Mouse (Mus musculus) adrenal gland, adult 8-10 months (tissue): ENCODE data around the gene Nucb1. TPM values are rescaled to one million over a fixed set of nuclear protein-coding genes. Genes with fewer than 3 reads are reported as not detected.
A peak's percentile ranks its signal among the peaks of the same experiment; 100 is the strongest.
"Not testable (repeated sequence)": the region's sequence is repeated elsewhere in the genome, so short reads cannot be mapped to it uniquely, and the experiment has no call there.

Experiments used
- DNase-seq: peaks from one replicate; pipeline ENCODE4 v3.0.0; 2022
- total RNA-seq, 4 experiments: library from RNA; stranded (reverse); gene quantifications; 2 replicates each; pipeline ENCODE4 v1.2.4; 2022

Gene Nucb1
- total RNA-seq = 100 to 1,000 TPM; 291 to 305 (median 294) TPM

DNA sequence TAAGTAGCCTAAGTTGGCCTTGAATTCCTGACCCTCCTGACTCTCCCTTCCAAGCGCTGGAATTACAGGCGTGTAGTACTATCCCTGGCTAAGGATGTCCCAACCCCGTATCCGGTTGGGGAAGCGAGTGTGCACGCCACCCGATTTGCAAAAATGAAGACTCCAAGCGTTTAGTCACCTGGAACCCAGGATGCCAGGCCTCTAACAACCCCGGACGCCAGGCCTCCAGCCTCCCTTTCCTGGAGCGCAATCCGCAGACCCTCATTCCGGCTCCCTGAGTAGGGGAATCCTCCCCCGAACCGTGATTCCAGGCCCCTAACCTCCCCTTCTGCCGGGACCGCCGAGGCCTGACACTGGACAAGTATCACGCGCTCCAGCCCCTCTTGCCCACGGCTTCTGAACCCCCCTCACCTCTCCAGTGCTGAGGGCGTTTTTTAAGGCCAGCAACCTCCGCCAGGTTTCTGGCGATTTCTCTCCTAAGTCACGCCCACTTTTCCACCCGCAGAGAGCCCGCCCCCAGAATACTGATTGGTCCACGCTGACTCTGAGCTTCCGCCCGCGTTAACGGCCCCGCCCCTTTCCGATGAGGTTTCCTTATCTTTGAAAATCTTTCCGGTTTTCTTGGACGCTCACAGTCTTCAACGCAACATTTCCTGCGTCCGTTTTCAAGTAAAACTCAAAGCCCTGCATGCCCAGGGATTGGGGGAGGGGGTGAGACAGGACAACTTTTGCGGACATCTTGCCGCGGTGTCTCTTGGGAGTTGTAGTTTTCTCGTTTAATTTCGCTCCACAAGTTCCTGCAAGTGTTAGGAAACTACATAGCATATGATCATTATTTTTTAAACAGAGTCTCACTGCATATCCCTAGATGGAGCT, at the start of gene Nucb1:
TSS of gene Nucb1 (minus strand) at position 495 of the 876 bp plus-strand sequence.
- peak; percentile 93 for DNase-seq

DNA sequence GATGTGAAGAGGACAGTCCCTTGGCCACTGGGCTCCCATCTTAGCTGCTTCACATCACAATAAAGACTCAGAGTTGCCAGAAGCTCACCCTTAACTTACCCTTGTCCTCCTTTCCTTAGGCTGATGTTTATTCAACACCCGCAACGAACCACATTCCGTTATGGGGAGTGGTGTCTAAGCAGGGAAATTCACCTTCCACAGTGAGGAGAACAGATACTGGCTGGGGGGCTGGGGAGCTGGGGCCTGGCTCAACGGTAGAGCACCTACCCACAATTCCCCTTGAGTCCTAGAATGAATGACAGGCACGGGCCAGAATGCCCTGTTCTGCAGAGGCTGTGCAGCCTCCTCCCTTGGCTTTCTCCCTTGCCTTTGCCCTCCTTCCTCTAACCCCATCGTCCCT, 48.7 kb upstream of the Nucb1 start:
- DNase-seq = no peak

DNA sequence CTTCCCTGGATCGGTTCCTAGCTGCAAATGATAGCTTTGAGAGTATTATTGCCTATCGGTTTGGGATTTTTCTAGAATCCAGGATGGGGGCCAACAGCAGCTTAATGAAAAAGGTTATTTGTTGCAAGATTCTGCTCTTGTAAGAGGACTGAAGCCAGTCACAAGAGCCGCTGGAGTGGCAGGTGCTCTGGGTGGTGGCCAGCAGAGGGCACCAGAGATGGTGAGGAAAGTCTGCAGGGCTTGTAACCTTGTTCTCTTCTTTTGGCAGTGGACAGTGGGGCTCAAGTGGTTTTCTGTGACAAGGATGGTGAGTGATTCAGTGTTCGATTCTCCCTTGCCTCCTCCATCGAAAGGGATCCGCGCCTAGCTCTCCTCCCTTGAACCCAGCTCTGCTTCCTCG, 45.6 kb upstream of the Nucb1 start:
- peak; percentile 74 for DNase-seq

DNA sequence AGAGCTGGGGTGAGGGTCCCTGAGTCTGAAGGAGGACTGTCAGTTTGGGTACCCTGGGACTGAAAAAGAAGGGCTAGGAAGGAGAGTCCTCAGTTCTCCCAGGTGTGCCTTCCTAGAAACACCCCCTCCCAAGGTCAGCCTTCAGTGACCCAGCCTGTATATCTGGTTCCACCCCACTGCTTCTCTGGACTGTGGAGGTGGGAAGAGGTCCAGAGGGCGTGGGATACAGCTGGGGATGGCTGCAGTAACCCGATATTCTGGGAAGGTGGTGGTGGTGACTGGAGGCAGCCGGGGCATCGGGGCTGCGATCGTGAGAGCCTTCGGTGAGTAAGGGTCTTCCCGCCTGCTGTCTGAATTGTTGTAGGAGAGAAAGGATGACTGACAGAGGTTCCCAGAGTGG, 44.5 kb upstream of the Nucb1 start, which contains the start of gene Hsd17b14:
TSS of gene Hsd17b14 (plus strand) at position 150 of the 400 bp plus-strand sequence.
- DNase-seq = no peak

DNA sequence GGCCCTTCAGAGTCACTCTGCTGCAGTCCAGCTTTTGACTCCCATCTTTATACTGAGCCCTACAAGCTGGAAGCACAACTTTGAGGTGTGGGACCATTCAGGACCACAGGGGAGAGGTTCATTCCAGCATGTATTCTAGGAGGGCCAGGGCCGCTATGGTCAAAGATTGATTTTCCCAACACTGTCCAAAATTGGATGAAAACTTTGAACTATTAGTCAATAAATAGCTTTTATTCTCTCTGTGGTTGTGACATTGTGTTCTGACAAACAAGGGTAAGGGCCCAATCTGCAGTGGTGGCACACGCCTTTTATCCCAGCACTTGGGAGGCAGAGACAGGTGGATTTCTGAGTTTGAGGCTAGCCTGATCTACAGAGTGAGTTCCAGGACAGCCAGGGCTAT, 43.8 kb upstream of the Nucb1 start:
- DNase-seq = no peak

DNA sequence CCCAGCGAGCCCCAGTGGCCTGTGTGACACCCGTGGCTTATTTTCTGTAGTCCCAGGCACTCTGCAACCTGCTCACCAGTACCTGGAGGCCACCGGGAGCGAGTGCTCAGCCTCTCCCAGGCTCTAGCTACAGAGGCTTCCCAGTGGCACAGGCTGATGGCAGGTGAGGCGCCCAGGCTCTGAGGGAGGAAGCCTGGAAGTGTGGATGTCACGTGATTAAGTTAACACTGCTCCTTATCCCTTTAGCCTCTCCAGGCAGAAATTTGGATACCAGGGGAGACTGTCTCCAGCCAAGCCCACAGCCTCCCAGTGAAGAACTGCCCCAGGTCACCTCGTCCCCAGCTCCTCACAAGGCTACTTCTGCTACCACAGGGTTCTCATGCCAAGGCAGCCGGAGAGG, 43.3 kb upstream of the Nucb1 start:
- DNase-seq = no peak

DNA sequence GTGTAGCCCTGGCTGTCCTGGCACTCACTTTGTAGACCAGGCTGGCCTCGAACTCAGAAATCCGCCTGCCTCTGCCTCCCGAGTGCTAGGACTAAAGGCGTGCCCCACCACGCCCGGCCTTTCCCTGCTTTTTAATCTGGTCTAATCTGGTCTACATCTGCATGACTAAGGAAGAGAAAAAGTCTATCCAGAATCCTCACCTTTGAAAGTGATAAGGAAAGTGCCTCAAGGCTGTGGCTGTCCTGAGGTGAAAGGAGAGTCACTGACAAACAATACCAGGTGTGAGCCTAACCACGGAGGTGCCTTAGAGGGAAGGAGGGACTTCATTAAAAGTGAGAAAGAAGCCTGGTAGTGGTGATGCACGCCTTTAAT, 41.3 kb upstream of the Nucb1 start:
- no peak for DNase-seq

DNA sequence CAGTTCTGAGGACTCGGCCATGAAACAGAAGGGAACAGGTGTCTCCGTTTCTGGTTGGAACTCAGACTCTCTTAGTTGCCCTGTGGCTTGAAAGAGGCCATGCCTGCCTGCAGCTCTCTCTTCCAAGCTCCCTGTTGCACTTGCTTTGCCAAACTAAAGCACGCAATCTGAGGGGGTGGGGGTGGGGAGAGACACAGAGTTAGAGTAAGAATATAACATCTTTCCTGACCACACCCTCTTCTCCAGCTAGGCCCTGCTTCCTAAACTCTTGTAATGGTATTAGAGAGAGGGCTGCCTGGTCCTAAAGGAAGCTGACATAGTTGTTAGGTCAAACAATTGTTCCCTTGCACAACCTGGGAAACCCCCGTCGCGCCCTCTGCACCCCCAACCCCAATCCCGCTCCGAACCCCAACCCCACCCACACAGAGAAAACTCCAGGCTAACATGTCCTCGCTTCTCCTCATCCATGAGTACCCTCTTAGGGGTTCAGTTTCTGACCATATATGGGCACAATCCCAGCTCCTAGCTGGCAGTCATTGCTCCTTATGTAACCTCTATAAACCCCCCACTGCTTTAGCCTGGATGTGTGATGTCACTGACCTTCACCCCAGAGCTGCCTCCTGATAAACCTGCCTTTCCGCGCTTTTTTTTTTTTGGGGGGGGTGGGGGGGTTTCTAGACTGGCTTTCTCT, 40.8 kb upstream of the Nucb1 start:
- no peak for DNase-seq

DNA sequence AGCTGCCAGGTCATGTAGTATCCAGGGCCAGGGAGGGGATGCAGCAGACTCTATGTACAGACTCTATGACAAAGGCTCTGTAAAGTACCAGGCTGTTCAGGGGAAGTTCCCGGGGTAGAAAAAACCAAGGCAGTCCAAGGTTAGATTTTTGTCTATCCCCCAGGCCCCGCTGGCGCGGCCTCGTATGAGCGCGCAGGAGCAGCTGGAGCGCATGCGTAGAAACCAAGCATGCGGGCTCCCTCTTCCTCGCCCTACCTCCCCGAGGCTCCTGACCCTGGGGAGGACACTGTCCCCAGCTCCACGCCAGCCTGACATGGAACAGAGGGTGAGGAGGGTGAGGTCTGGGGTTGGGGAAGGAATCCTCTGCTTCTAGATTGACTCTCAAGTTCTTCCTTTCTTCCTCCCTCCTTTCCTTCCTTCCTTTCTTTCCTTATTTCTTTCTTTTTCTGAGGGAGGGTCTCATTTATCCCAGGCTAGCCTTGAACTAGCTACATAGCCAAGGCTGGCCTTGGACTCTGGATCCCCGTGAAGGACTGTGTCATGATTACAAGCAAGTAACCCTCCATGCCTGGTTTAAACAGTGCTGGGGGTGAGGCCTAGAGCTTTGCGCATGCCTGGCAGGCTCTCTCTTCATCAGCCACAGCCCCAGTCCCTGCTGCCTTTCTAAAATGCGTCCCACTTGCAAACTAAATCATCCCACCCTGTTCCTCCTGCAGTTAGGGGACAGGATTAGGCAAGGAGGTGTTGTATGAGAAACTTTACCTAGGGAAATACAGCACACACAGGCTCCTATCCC, 39.6 kb upstream of the Nucb1 start:
- DNase-seq = no peak

DNA sequence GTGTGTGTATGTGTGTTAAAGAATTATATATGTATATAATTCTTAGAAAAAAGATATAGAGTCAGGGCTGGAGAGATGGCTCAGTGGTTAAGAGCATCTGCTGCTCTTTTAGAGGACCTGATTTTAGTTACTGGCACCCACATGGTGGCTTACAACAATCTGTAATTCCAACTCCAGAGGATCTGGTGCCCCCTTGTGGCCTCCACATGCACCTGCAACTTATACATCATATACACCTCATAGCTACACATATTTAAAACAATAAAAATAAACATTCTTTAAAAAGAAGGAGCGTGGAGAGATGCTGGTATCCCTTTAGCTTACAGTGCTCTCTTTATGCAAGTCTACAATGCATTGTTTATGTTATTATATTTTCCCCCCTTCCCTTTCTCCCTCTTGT, 34.3 kb upstream of the Nucb1 start:
- no peak for DNase-seq

DNA sequence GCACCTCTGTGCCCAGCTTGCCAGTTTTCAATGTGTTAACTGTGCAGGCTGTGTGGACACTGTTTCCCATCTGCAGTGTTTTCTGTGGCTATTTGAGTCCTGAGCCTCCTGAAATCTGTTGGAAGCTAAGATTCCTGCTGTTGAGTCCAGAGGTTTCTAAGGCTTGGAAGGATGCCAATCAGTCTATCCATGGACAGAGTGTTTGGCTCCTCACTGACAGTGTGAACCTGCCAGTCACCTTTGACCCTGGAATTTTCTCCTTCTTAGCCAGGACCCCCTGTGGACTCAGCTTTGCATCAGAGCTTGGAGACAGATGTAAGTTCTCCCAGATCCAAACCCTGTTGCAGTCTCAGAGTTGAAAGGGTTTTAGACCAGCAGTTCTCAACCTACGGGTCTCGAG, 30.0 kb upstream of the Nucb1 start:
- DNase-seq = no peak

DNA sequence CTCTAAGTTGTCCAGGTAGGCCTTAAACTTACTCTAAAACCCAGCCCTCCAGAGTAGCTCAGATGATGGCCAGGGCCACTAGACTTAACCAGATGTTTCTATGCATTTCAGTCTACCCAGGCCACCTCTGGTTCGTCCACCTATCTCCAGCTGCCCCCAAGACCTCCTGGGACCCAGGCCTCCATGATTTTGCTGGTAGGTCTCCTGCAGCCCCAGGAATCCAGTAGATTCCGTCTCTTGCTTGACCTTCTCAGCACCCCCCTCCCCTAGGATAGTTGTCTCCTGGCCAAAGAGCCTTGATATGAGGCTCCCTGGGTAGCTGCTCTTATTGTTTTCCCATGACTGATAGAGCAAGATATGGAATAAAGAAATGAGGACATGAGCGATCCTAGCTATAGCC, 28.9 kb upstream of the Nucb1 start:
- DNase-seq = no peak

DNA sequence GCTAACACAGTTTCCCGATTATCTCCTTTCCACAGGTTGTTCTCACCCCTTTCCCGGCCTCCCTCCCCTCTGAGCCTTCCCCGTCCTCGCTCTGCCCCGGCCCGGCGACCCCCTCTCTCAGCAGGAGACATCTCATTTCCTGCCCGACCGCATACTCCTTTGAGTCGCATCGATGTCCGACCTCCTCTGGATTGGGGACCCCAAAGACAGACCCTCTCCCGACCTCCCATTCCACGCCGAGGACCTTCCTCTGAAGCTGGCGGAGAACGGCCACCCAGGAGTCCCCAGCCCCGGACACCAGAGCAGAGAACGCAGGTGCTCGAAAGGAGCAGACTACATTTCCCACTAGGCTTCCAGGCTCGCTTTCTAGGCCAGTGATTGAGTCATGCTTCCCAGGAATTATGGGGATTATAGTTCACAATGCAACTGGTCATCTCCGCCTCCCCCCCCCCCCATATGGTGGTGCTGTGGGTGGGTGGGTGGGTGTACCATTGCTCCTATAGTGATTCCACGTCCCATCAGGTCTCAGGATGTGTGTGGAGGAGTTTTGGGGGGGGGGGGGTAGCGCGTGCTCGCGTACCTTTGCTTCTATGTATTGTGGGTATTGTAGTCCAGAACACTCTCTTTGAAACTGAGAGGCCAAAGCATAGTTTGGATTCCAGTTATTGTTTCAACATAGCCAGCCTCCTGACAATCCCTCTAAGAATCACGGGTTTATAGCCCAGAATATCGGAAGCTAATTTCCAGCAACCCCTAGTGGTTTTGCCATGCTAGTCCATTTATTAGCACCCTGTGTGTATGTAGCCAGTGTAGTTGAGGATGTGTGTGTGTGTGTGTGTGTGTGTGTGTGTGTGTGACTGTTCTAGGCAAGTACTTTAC, 28.2 kb upstream of the Nucb1 start:
- no peak for DNase-seq

DNA sequence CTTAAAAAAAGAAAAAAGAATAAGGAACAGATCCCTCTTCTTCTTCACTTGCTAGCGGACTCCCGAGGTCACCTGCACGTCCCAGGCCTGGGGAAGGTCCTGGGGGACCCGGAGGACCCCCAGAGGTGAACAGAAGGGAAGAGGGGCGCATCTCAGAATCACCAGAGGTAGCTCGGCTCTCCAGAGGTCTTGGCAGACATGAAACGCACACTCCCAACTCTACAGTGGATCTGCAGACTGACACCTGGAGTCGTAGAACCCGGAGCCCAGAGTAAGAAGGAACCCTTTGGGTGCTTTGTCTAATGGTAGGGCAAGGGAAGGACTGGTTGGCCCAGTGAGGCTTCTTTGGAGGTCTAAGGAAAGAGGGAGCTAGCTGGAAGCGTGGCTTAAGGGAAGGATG, 27.4 kb upstream of the Nucb1 start:
- DNase-seq = no peak

DNA sequence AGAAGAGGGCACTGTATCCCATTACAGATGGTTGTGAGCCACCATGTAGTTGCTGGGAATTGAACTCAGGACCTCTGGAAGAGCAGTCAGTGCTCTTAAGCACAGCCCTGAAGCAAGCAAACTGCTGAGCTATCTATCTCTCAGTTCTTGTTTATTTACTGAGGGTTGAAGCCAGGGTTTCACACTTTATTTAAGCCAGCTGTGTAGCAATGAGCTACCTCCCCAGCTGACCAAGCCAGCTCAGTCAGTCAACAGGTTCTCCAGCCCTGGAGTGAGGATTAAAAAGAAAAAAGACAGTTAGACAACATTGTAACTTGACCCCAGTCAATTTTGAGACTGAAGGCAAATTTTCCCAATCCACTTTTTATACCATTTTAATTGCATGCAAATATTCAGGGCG, 25.5 kb upstream of the Nucb1 start:
- no peak for DNase-seq

DNA sequence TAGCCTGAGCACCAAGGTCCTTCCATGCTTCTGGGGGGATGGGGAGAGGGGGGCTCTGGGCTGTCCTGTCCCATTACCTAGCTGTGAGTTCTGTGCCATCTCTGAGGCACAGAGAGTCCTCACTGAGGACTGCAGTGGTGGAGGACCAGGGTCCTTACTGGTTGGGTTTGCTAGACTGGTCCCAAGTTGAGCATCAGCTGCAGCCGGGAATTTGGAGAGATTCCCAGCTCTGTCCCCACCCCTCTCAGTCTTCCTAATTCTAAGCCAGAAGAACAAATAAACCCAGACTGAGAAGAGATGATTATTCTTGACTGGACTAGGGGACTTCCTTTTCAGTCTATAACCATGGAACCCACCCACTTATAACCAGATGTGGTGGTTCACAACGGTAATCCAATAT, 20.4 kb upstream of the Nucb1 start:
- DNase-seq = no peak

DNA sequence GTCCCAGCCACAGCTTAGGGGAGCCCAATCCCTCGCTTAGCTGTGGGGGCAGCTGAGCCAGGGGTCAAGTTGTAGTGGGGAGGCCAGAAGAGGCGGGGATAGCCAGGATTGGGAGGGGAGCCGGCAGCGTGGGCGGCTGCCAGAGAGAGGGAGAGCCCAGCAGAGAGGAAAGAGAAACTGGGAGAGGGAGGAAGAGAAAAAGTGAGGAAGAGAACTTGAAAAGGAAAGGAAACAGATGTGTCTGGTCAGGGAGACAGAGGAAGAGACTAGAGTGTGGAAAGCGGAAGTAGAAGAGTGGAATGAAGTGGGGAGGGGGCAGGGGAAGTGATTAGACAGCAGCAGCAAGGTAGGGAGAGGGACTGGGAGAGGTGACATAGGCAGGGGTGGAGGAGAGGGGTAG, 19.3 kb upstream of the Nucb1 start:
- no peak for DNase-seq

DNA sequence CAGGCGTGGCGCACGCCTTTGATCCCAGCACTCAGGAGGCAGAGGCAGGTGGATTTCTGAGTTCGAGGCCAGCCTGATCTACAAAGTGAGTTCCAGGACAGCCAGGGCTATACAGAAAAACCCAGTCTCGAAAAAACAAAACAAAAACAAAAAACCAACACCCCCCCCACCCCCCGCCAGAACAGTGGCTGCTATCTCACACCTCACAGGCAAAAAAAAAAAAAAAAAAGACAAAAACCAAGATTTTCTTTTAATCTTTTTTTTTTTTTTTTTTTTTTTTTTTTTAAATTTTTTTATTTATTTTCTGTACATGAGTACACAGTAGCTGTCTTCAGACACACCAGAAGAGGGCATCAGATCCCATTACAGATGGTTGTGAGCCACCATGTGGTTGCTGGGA, 17.0 kb upstream of the Nucb1 start:
- DNase-seq = not testable (repeated sequence)

DNA sequence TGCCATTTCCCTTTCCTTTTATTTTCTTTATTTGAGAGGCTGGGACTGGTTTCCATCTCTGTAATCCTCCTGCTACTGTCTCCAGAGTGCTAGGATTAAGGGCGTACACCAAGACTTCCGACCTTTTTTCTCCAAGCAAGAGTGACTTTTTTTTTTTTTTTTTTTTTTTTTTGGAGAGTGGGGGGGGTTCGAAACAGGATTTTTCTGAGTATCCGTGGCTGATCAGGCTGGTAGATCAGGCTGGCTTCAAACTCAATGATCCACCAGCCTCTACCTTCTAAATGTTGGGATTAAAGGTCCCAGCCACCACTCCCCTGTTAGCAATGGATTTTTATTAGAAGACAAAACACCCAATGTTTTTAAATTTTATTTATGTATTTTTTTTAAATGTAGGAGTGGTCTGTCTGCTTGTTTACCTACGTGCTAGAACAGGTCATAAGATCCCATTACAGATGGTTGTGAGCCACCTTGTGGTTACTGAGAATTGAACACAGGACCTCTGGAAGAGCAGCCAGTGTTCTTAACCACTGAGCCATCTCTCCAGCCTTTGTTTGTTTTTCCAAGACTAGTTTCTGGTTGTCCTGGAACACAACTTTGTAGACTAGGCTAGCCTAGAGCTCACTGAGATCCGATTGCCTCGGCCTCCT, 16.4 kb upstream of the Nucb1 start:
- no peak for DNase-seq

DNA sequence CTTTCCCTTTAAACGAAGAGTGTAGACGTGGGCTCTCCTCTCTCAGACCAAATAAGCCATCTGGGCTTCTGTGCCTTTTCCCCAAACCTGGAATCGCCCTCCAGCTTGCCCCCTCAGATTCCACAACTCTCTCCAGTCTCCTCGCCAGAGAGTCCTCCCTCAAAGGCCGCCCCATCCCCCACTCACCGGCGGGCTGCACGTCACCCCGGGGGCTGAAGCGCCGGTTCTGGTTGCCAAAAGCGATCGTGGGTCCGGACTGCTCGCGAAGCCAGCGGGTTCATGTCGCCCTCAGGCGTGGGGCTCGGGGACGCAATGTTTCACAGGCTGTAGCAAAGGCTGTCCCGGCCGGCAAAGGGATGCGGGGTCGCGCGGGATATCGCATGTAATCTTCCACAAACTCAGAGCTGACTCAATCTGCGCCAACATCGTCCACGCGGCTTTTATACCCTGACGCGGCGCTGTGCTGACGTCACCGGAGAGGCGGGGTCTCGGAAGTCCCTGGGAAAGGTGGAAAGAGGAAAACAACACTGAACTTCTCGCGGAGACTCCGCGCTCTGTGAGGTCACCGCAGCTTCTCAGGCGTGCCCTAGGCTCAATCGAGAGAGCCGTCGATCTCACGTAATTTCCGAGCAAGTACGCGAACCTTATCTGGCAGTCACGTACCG, 15.7 kb upstream of the Nucb1 start, which contains the start of the genes Ppp1r15a and Plekha4:
TSS of gene Ppp1r15a (minus strand) at position 460 of the 665 bp plus-strand sequence.
TSS of gene Plekha4 (plus strand) at position 522 of the 665 bp plus-strand sequence.
- peak; percentile 93 for DNase-seq
